Mouse (Mus musculus) neutrophil, adult 83 days (primary cell): ENCODE results near the gene Shroom4. TPM values are rescaled to one million over a fixed set of nuclear protein-coding genes. Genes with fewer than 3 reads are reported as not detected.

Source experiments
- total RNA-seq, 2 experiments: library from RNA; stranded (reverse); gene quantifications; one replicate each; pipeline ENCODE4 v1.2.4; 2023

Shroom4 gene
- under 1 TPM in 1 of 2 experiments, not detected in 1; 0.20 TPM for total RNA-seq

GRCm38 (mm10) chrX:6399626-6400397, at the start of gene Shroom4:
Gene Shroom4 (plus strand): TSS chrX:6399854.

Other genes starting within 250 kb of the Shroom4 start
- not detected for gene Nudt10, start 226.8 kb upstream of the Shroom4 start, total RNA-seq
- not detected for gene Bmp15, start 79.1 kb upstream of the Shroom4 start, total RNA-seq